Mouse (Mus musculus): ENCODE data around the gene Izumo4. TPM values are rescaled to one million over a fixed set of nuclear protein-coding genes. Genes with fewer than 3 reads are reported as not detected.

The Izumo4 gene
- total and polyA plus RNA-seq, 2 experiments = 18.3 to 49.7 TPM

DNA sequence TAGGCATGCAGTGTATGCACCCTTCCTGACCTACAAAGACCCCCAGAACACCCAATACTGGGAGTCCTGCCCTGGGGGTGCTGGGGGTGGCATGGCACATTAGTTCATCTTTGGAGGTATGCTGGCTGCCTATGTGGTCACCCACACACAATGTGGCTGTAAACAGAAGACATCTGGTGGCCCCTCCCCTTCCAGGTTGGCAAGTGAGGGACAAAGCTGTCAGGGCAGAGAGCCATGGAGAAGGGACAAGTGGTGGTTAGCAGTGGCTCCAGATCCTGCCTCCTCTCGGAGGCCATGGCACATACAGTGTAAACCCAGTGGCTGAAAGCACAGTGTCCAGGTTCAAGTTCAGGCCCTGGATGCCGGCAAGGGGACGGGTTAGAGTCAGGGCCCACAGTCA lies 15.4 kb upstream of the Izumo4 start:
- TF ChIP-seq POLR2A (IDR thresholded peaks at IDR 0.05; ENCODE audit: extremely low read depth, insufficient read depth, low read length) = no peak
- no peak for TF ChIP-seq CTCF (IDR thresholded peaks at IDR 0.05; ENCODE audit: low read depth, low read length)
- DNase-seq (ENCODE audit: extremely low read depth, low read depth, low spot score) = no peak
- Histone ChIP-seq H3K36me3 (ENCODE audit: control insufficient read depth, insufficient read depth, low read length) (no peaks in the 10 kb centered on the region), H3K27me3 (ENCODE audit: control insufficient read depth, insufficient read depth, low read length) (no peaks in the 10 kb centered on the region), H3K27ac (replicated peaks; ENCODE audit: insufficient read depth, low read depth, low read length) (no peak overlapping the region), H3K4me1 (ENCODE audit: control insufficient read depth, insufficient read depth, low read length) (peaks cover 3% of the 10 kb centered on the region; the same call in 1 of the 2 replicates), H3K4me3 (ENCODE audit: insufficient read depth, low read depth, low read length) (no peak overlapping the region), H3K9ac (ENCODE audit: low read depth, low read length) (no peak overlapping the region), H3K79me2 (ENCODE audit: control insufficient read depth, insufficient read depth, low read length) (no peaks in the 10 kb centered on the region)
- WGBS = 91% methylated on average over 3 of the region's 3 CpGs

DNA sequence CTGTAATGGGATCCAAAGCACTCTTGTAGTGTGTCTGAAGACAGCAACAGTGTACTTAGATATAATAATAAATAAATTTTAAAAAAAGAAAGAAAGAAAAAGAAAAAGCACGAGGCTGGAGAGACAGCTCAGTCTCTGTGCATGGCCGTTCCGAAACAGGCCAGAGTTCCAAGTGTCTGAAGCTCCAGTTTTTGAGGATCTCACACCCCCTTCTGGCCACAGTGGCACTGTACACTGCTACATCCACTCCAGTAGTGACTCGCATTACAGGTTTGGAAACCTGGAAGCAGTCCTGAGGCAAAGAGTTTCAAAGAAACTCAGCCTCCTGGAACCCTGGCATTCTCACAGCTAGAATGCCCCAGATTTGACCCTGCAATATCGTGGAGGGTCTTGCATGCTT lies 14.1 kb upstream of the Izumo4 start:
- TF ChIP-seq POLR2A (IDR thresholded peaks at IDR 0.05; ENCODE audit: extremely low read depth, insufficient read depth, low read length) = no peak
- TF ChIP-seq CTCF (IDR thresholded peaks at IDR 0.05; ENCODE audit: low read depth, low read length) = peak; percentile 79
- no peak overlapping the region for H3K4me3 ChIP-seq (ENCODE audit: insufficient read depth, low read depth, low read length)
- no peaks in the 10 kb centered on the region for H3K27me3 ChIP-seq (ENCODE audit: control insufficient read depth, insufficient read depth, low read length)
- no peak overlapping the region for H3K27ac ChIP-seq (replicated peaks; ENCODE audit: insufficient read depth, low read depth, low read length)
- WGBS = 15% methylated on average over 5 of the region's 5 CpGs
- peak; percentile 72 for DNase-seq (ENCODE audit: extremely low read depth, low read depth, low spot score)
- no peaks in the 10 kb centered on the region for H3K36me3 ChIP-seq (ENCODE audit: control insufficient read depth, insufficient read depth, low read length)
- no peak overlapping the region for H3K9ac ChIP-seq (ENCODE audit: low read depth, low read length)
- H3K79me2 ChIP-seq (ENCODE audit: control insufficient read depth, insufficient read depth, low read length) = no peaks in the 10 kb centered on the region
- H3K4me1 ChIP-seq (ENCODE audit: control insufficient read depth, insufficient read depth, low read length) = peaks cover 3% of the 10 kb centered on the region; the same call in 1 of the 2 replicates

DNA sequence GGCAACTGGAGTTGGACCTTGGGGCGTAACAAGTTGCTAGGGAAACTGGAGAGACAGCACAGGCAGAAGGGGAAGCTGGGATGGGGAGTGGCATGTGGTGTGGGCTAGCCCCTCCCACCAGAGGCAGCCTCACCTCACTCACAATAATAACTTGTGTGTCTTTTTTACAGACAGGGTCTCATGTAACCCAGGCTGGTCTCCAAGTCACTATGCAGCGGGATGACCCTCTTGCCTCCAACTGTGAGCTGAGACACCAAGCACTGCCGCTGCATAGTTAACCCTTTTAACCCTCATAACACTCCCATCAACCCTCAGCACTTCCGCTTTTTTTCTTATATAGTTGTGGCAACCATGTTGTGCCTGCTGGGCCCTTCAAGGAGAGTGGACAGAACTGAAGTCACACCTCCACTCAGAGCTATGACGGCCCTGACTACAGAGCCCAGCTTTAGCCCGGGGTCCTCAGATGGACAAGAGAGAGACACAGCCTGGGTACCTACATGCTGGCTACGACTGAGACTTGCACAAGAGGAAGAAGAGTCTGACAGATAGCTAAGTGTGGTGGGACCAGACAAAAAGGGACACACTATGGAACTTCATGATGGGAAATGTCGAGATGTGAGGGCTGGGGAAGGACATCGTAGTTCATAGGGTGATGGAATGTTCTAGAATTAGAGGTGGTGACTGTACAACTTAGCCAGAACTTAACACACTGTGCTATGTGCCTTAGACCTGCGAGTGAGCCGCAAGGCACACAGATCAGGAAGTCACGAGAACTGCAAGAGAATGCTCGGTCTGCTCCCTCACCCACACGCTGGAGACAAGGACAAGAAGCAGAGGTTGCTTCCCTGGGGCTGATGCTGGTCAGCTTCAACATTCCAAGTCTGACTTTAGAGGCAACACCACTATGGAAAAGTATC lies 9.5 kb upstream of the Izumo4 start:
- Histone ChIP-seq H3K27ac (replicated peaks; ENCODE audit: insufficient read depth, low read depth, low read length) (0 out of 2 replicates have a peak overlapping the region, but pooled peaks have one; percentile 24), H3K79me2 (ENCODE audit: control insufficient read depth, insufficient read depth, low read length) (no peaks in the 10 kb centered on the region; the same call in 1 of the 2 replicates), H3K4me1 (ENCODE audit: control insufficient read depth, insufficient read depth, low read length) (no peaks in the 10 kb centered on the region), H3K9ac (ENCODE audit: low read depth, low read length) (no peak overlapping the region), H3K36me3 (ENCODE audit: control insufficient read depth, insufficient read depth, low read length) (no peaks in the 10 kb centered on the region), H3K27me3 (ENCODE audit: control insufficient read depth, insufficient read depth, low read length) (no peaks in the 10 kb centered on the region), H3K4me3 (ENCODE audit: insufficient read depth, low read depth, low read length) (no peak overlapping the region)
- WGBS = 82% methylated on average over 14 of the region's 14 CpGs
- TF ChIP-seq CTCF (IDR thresholded peaks at IDR 0.05; ENCODE audit: low read depth, low read length) (no peak), POLR2A (IDR thresholded peaks at IDR 0.05; ENCODE audit: extremely low read depth, insufficient read depth, low read length) (no peak)
- no peak for DNase-seq (ENCODE audit: extremely low read depth, low read depth, low spot score)

DNA sequence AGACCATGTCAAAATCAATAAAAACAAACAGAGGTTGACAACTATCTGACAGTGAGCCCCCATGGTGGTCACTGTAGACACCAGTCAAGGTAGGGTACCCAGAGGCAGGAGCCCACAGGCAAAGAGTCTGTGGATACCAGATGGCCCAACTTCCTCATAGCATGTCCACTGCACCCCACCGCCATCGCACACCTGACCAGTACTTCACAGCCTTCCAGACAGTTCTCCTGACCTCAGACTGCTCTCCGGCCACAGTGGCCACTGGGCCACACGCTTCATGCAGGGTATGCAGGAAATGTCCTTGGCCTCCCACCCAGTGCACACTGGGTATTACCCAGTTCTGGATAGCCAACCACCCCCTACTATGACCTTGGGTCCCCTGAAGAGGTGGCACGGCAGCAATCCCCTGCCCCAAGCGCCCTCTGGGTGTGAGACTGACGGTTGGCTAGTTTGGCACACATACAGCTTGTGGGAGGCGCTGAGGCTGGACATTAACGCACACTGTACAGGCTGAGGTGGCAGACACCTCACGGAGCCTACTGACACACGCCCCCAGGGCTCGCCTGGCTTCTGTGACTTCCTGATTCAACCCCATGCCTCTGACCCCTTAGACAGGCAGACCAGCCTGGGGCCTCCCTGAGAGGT lies 8.5 kb upstream of the Izumo4 start:
- H3K36me3 ChIP-seq (ENCODE audit: control insufficient read depth, insufficient read depth, low read length) = no peaks in the 10 kb centered on the region
- TF ChIP-seq CTCF (IDR thresholded peaks at IDR 0.05; ENCODE audit: low read depth, low read length) (no peak), POLR2A (IDR thresholded peaks at IDR 0.05; ENCODE audit: extremely low read depth, insufficient read depth, low read length) (no peak)
- H3K27me3 ChIP-seq (ENCODE audit: control insufficient read depth, insufficient read depth, low read length) = no peaks in the 10 kb centered on the region
- DNase-seq (ENCODE audit: extremely low read depth, low read depth, low spot score) = no peak
- no peak overlapping the region for H3K27ac ChIP-seq (replicated peaks; ENCODE audit: insufficient read depth, low read depth, low read length)
- no peaks in the 10 kb centered on the region; the same call in 1 of the 2 replicates for H3K79me2 ChIP-seq (ENCODE audit: control insufficient read depth, insufficient read depth, low read length)
- no peak overlapping the region for H3K4me3 ChIP-seq (ENCODE audit: insufficient read depth, low read depth, low read length)
- WGBS = 86% methylated on average over 12 of the region's 12 CpGs
- no peaks in the 10 kb centered on the region for H3K4me1 ChIP-seq (ENCODE audit: control insufficient read depth, insufficient read depth, low read length)
- H3K9ac ChIP-seq (ENCODE audit: low read depth, low read length) = no peak overlapping the region

DNA sequence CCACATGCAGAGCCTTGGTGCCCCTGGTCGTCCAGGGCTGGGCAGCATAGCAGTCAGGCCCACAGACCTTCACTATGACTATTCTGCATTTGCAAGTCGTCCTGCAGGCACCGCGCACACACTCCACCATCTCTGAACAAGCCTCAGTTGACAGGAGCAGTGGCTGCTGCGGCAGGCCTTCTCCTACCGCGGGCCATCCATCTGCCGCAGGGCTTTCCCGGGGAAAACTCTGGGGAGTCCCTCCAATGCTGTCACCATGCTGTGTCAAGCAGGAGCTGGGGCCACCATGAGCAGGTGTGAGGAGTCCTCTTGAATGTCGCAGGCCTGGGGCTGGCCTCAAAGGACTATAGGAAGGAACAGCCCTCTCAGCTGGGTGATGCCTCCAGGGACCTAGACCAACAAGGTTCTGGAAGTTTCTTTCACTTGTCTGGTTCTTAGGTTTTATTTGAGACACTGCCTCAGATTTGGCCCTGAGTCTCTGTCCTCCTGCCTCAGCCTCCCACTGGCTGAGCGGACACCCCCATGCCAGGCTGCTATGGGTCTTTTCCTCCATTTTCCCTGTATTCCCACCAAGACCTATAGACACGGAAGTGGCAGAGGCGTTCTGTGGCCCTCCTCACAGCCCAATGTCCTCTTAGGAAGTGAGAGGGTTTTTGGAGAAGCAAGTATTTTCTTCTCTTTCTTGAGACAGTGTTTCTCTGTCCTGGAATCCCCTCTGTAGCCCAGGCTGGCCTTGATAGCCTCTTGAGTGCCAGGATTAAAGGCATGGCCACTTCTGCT lies 7.6 kb upstream of the Izumo4 start:
- WGBS = 90% methylated on average over 13 of the region's 13 CpGs
- H3K4me1 ChIP-seq (ENCODE audit: control insufficient read depth, insufficient read depth, low read length) = no peaks in the 10 kb centered on the region

More for the DNA sequence above, 7.6 kb upstream of the Izumo4 start:
- no peaks in the 10 kb centered on the region for H3K27me3 ChIP-seq (ENCODE audit: control insufficient read depth, insufficient read depth, low read length)
- peak overlapping the region; percentile 70 for H3K27ac ChIP-seq (replicated peaks; ENCODE audit: insufficient read depth, low read depth, low read length)
- TF ChIP-seq CTCF (IDR thresholded peaks at IDR 0.05; ENCODE audit: low read depth, low read length) = no peak
- no peak for TF ChIP-seq POLR2A (IDR thresholded peaks at IDR 0.05; ENCODE audit: extremely low read depth, insufficient read depth, low read length)
- no peak overlapping the region for H3K4me3 ChIP-seq (ENCODE audit: insufficient read depth, low read depth, low read length)
- DNase-seq (ENCODE audit: extremely low read depth, low read depth, low spot score) = no peak
- no peaks in the 10 kb centered on the region for H3K36me3 ChIP-seq (ENCODE audit: control insufficient read depth, insufficient read depth, low read length)
- H3K9ac ChIP-seq (ENCODE audit: low read depth, low read length) = no peak overlapping the region
- H3K79me2 ChIP-seq (ENCODE audit: control insufficient read depth, insufficient read depth, low read length) = no peaks in the 10 kb centered on the region; the same call in 1 of the 2 replicates

All from liver, adult 2 months (tissue).